Mouse (Mus musculus) small intestine, adult 2 months (tissue): ENCODE results near the gene Efcab9.

Source experiments
- CTCF ChIP-seq: fragments of 200-500 bp; IDR thresholded peaks from 2 replicates; pipeline ENCODE4 v1.5.1; 2012; ENCODE audit warnings: low read depth, mild to moderate bottlenecking, control low read depth, inconsistent platforms, low read length, moderate library complexity, mixed read lengths; ENCODE audit not compliant: insufficient replicate concordance, insufficient read length; ENCODE audit errors: extremely low read depth
- POLR2A ChIP-seq: fragments of 200-500 bp; IDR thresholded peaks from 2 replicates; pipeline ENCODE4 v1.6.1; 2012; ENCODE audit warnings: low read depth, mild to moderate bottlenecking, control low read depth, inconsistent platforms, low read length, moderate library complexity

GRCm38 (mm10) chr11:32552401-32553090, 20.7 kb upstream of the Efcab9 start:
- TF ChIP-seq CTCF, result no peak
- TF ChIP-seq POLR2A, result no peak
